In genomic region chr6:100183344-100183743, GRCm38 (mm10) we compare ENCODE assay signal across 14 mouse cellular contexts.
DNase-seq lines count a peak whose midpoint lies in the region; ATAC-seq and TF ChIP-seq lines count a peak whose summit lies in the region.
"Had no signal": no experiment of that assay in that cellular context is flagged by ENCODE, and none has a peak within 500 bp of the region (broad histone marks: within the 10 kb centered on the region; RNA-seq: fewer than 3 reads in every experiment).

No protein-coding gene starts in this region.

- no peaks in the 10 kb centered on the region for H3K27me3 ChIP-seq in embryonic facial prominence, embryonic 15.5 days
- peaks cover 93% of the 10 kb centered on the region for H3K27me3 ChIP-seq in embryonic facial prominence, embryonic 10.5 days (replicated peaks; ENCODE audit: low read depth, poor library complexity, severe bottlenecking)
- no peaks in the 10 kb centered on the region for H3K27me3 ChIP-seq in lung, embryonic 16.5 days (ENCODE audit: control insufficient read depth, insufficient read depth, low read depth, low read length)
- H3K27me3 ChIP-seq in myocyte (ENCODE audit: control insufficient read depth, insufficient read depth, insufficient read length) = no peaks in the 10 kb centered on the region

- no peak overlapping the region for H3K4me2 ChIP-seq in embryonic facial prominence, embryonic 15.5 days (replicated peaks)
- H3K4me2 ChIP-seq in lung, embryonic 16.5 days (ENCODE audit: low read depth, low read length) = no peak overlapping the region
- peak overlapping the region; percentile 15 for H3K4me2 ChIP-seq in myocyte (ENCODE audit: low read depth)
- H3K4me2 ChIP-seq: limb, embryonic 15.5 days; lung, embryonic 14.5 days; midbrain, embryonic 12.5 days had no signal

- TF ChIP-seq POLR2A in myocyte (IDR thresholded peaks at IDR 0.05; ENCODE audit: insufficient read length, low read depth) = peak; percentile 37

- no peak for DNase-seq in embryonic facial prominence, embryonic 10.5 days (ENCODE audit: low spot score)
- DNase-seq in lung, postnatal 14 days = no peak
- DNase-seq in gastrocnemius, adult 18-20 months (ENCODE audit: low spot score) = peak; percentile 88
- DNase-seq in spleen, postnatal 4 days (ENCODE audit: low spot score in 2 of 2) = no peak
- no peak for DNase-seq in spleen, postnatal 36 days (ENCODE audit: low spot score in 2 of 2)
- DNase-seq: cerebellum, adult 11-12 months; lung, embryonic 14.5 days; thymus, postnatal 36 days had no signal

- no peak overlapping the region for H3K27ac ChIP-seq in embryonic facial prominence, embryonic 15.5 days (replicated peaks)
- no peak overlapping the region for H3K27ac ChIP-seq in embryonic facial prominence, embryonic 10.5 days (replicated peaks)
- H3K27ac ChIP-seq in lung, embryonic 16.5 days (ENCODE audit: low read length) = no peak overlapping the region
- H3K27ac ChIP-seq: layer of hippocampus, adult 2 months; limb, embryonic 15.5 days; midbrain, embryonic 12.5 days had no signal

- no peak overlapping the region for H3K4me3 ChIP-seq in embryonic facial prominence, embryonic 15.5 days (replicated peaks)
- H3K4me3 ChIP-seq in embryonic facial prominence, embryonic 10.5 days = no peak overlapping the region
- no peak overlapping the region for H3K4me3 ChIP-seq in lung, embryonic 16.5 days (ENCODE audit: low read length)
- H3K4me3 ChIP-seq in myocyte = no peak overlapping the region
- H3K4me3 ChIP-seq: layer of hippocampus, adult 2 months; limb, embryonic 15.5 days; midbrain, embryonic 12.5 days had no signal

- H3K4me1 ChIP-seq in embryonic facial prominence, embryonic 15.5 days = peaks cover 3% of the 10 kb centered on the region; the same call in 1 of the 2 replicates
- H3K4me1 ChIP-seq in embryonic facial prominence, embryonic 10.5 days = peaks cover 21% of the 10 kb centered on the region
- peaks cover 7% of the 10 kb centered on the region for H3K4me1 ChIP-seq in lung, embryonic 16.5 days (replicated peaks; ENCODE audit: control insufficient read depth, insufficient read depth, low read length)

- no peak overlapping the region for H3ac ChIP-seq in myocyte (ENCODE audit: control insufficient read depth, insufficient read length)

- WGBS in embryonic facial prominence, embryonic 15.5 days = 66% methylated on average over 3 of the region's 3 CpGs
- 81% methylated on average over 3 of the region's 3 CpGs for WGBS in embryonic facial prominence, embryonic 10.5 days
- 63% methylated on average over 3 of the region's 3 CpGs for WGBS in lung, embryonic 16.5 days

- H3K9me3 ChIP-seq in embryonic facial prominence, embryonic 15.5 days (replicated peaks) = no peaks in the 10 kb centered on the region
- no peaks in the 10 kb centered on the region for H3K9me3 ChIP-seq in embryonic facial prominence, embryonic 10.5 days
- no peaks in the 10 kb centered on the region for H3K9me3 ChIP-seq in lung, embryonic 16.5 days (ENCODE audit: control insufficient read depth, low read length)
- H3K9me3 ChIP-seq: limb, embryonic 15.5 days; midbrain, embryonic 12.5 days had no signal

- ATAC-seq in embryonic facial prominence, embryonic 15.5 days (ENCODE audit: insufficient number of reproducible peaks, low FRiP score, low TSS enrichment, low read depth) = 0 out of 2 replicates have a peak, but pooled peaks have one; percentile 26
- 0 out of 2 replicates have a peak, but pooled peaks have one; percentile 32 for ATAC-seq in lung, embryonic 16.5 days (ENCODE audit: low read depth)

- no peak overlapping the region for H3K9ac ChIP-seq in embryonic facial prominence, embryonic 15.5 days
- no peak overlapping the region for H3K9ac ChIP-seq in lung, embryonic 16.5 days (ENCODE audit: low read length)
- H3K9ac ChIP-seq: limb, embryonic 15.5 days; lung, embryonic 14.5 days; midbrain, embryonic 12.5 days had no signal

- H3K79me2 ChIP-seq in myocyte (ENCODE audit: control insufficient read depth, insufficient read depth) = no peaks in the 10 kb centered on the region

- H3K36me3 ChIP-seq in embryonic facial prominence, embryonic 15.5 days = no peaks in the 10 kb centered on the region
- no peaks in the 10 kb centered on the region for H3K36me3 ChIP-seq in embryonic facial prominence, embryonic 10.5 days (replicated peaks)
- no peaks in the 10 kb centered on the region for H3K36me3 ChIP-seq in lung, embryonic 16.5 days (ENCODE audit: control insufficient read depth, insufficient read depth, low read length)
- H3K36me3 ChIP-seq in myocyte (ENCODE audit: control insufficient read depth, insufficient read depth) = no peaks in the 10 kb centered on the region
- H3K36me3 ChIP-seq: limb, embryonic 15.5 days; midbrain, embryonic 12.5 days had no signal

TF ChIP-seq in myocyte, 11 proteins besides CTCF, POLR2A, EP300 and RAD21:
- TF ChIP-seq POLR2AphosphoS2 (IDR thresholded peaks at IDR 0.05; ENCODE audit: insufficient read length, low read depth) (no peak), CEBPB (IDR thresholded peaks at IDR 0.05; ENCODE audit: insufficient read depth, poor library complexity, severe bottlenecking) (no peak), REST (IDR thresholded peaks at IDR 0.05; ENCODE audit: insufficient read depth, insufficient read length) (no peak), TCF12 (IDR thresholded peaks at IDR 0.05; ENCODE audit: insufficient read depth, poor library complexity, severe bottlenecking) (peak; percentile 73), MYOG (IDR thresholded peaks at IDR 0.05; ENCODE audit: control insufficient read depth in 1 of 3, insufficient read depth in 1 of 3, insufficient read length in 2 of 3, low read depth in 2 of 3) (peak; percentile 96 to 100 (median 99)), SRF (IDR thresholded peaks at IDR 0.05; ENCODE audit: control insufficient read depth, insufficient read length, low read depth) (peak; percentile 27), USF1 (IDR thresholded peaks at IDR 0.05; ENCODE audit: low read depth) (peak; percentile 97), TCF3 (IDR thresholded peaks at IDR 0.05; ENCODE audit: insufficient read length, low read depth) (peak; percentile 90), MAX (IDR thresholded peaks at IDR 0.05; ENCODE audit: low read depth) (no peak), MYOD1 (IDR thresholded peaks at IDR 0.05; ENCODE audit: control insufficient read depth in 1 of 3, insufficient read length in 2 of 3, low read depth in 2 of 3) (peak; percentile 81 to 99 (median 97)), E2F4 (IDR thresholded peaks at IDR 0.05; ENCODE audit: insufficient read depth) (no peak)
TF ChIP-seq in myocyte: peak in this region for 6.
